9 mouse cellular contexts compared by ENCODE assay signal in the genomic region with DNA sequence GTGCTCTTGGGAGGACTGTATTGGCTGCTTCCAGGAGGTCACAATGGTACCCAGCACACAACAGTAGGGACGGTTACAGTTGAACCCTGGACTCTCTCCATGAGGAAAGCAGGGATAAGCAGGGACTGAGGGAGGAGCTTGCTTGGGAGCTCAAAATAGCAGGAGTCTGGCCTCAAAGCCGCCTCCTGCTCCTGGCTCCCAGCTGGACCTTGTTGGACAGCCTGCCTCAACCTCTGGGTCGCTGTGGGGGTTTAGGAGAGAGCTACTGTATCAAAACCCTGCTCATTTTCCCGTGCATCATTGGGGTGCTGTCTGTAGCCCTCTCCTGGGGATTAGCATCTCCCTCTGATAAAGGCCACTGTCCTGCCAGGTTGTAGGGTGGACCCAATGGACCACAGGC.
DNase-seq lines count a peak whose midpoint lies in the region; ATAC-seq and TF ChIP-seq lines count a peak whose summit lies in the region.
"Had no signal": no experiment of that assay in that cellular context is flagged by ENCODE, and none has a peak within 500 bp of the region (broad histone marks: within the 10 kb centered on the region; RNA-seq: fewer than 3 reads in every experiment).

No protein-coding gene starts in this region.

- H3K4me1 ChIP-seq in liver, adult 2 months (ENCODE audit: control insufficient read depth, insufficient read depth, low read length): peaks cover 28% of the 10 kb centered on the region
- 0 out of 2 replicates have a peak, but pooled peaks cover 4% of the 10 kb centered on the region for H3K4me1 ChIP-seq in liver, embryonic 12.5 days
- H3K4me1 ChIP-seq in forebrain, postnatal 0 days (ENCODE audit: insufficient read depth): peaks cover 12% of the 10 kb centered on the region; the same call in 1 of the 2 replicates
- H3K4me1 ChIP-seq in heart, embryonic 16.5 days (ENCODE audit: control insufficient read depth, insufficient read depth, low read length): peaks cover 37% of the 10 kb centered on the region
- peaks cover 2% of the 10 kb centered on the region for H3K4me1 ChIP-seq in lung, postnatal 0 days (ENCODE audit: insufficient read depth, low read depth, low read length)
- H3K4me1 ChIP-seq: midbrain, embryonic 10.5 days had no signal

- H3K27me3 ChIP-seq in liver, adult 2 months (ENCODE audit: control insufficient read depth, insufficient read depth, low read length): no peaks in the 10 kb centered on the region
- H3K27me3 ChIP-seq in liver, embryonic 12.5 days (replicated peaks): no peaks in the 10 kb centered on the region
- no peaks in the 10 kb centered on the region for H3K27me3 ChIP-seq in forebrain, postnatal 0 days (ENCODE audit: insufficient read depth, low read length)
- H3K27me3 ChIP-seq in heart, embryonic 16.5 days (ENCODE audit: control insufficient read depth, insufficient read depth, low read length): no peaks in the 10 kb centered on the region
- H3K27me3 ChIP-seq in lung, postnatal 0 days (replicated peaks; ENCODE audit: insufficient read depth, low read length): no peaks in the 10 kb centered on the region

- TF ChIP-seq POLR2A in liver, adult 2 months (IDR thresholded peaks at IDR 0.05; ENCODE audit: extremely low read depth, insufficient read depth, low read length): no peak

- no peak for TF ChIP-seq CTCF in liver, adult 2 months (IDR thresholded peaks at IDR 0.05; ENCODE audit: low read depth, low read length)
- no peak for TF ChIP-seq CTCF in forebrain, postnatal 0 days (IDR thresholded peaks at IDR 0.05; ENCODE audit: low read depth)
- no peak for TF ChIP-seq CTCF in lung, postnatal 0 days (IDR thresholded peaks at IDR 0.05)

- TF ChIP-seq EP300 in lung, postnatal 0 days (IDR thresholded peaks at IDR 0.05): no peak

- no peak overlapping the region for H3K9ac ChIP-seq in liver, adult 2 months (ENCODE audit: low read depth, low read length)
- no peak overlapping the region for H3K9ac ChIP-seq in liver, embryonic 12.5 days
- H3K9ac ChIP-seq in forebrain, postnatal 0 days: no peak overlapping the region
- H3K9ac ChIP-seq in heart, embryonic 16.5 days (ENCODE audit: low read length): peak overlapping the region; percentile 41; the same call in 1 of the 2 replicates
- no peak overlapping the region for H3K9ac ChIP-seq in lung, postnatal 0 days (replicated peaks; ENCODE audit: low read depth)

- no peak overlapping the region for H3K4me3 ChIP-seq in liver, adult 2 months (ENCODE audit: insufficient read depth, low read depth, low read length)
- H3K4me3 ChIP-seq in liver, embryonic 12.5 days: no peak overlapping the region
- H3K4me3 ChIP-seq in forebrain, postnatal 0 days (ENCODE audit: low read depth, low read length): no peak overlapping the region
- no peak overlapping the region for H3K4me3 ChIP-seq in heart, embryonic 16.5 days (ENCODE audit: low read length)
- no peak overlapping the region for H3K4me3 ChIP-seq in lung, postnatal 0 days (ENCODE audit: low read depth, low read length)
- H3K4me3 ChIP-seq: midbrain, embryonic 10.5 days had no signal

- no peaks in the 10 kb centered on the region for H3K9me3 ChIP-seq in liver, embryonic 12.5 days (replicated peaks)
- H3K9me3 ChIP-seq in forebrain, postnatal 0 days (ENCODE audit: low read length): no peaks in the 10 kb centered on the region
- no peaks in the 10 kb centered on the region for H3K9me3 ChIP-seq in heart, embryonic 16.5 days (replicated peaks; ENCODE audit: control insufficient read depth, low read length)
- no peaks in the 10 kb centered on the region for H3K9me3 ChIP-seq in lung, postnatal 0 days (ENCODE audit: low read length)
- H3K9me3 ChIP-seq: midbrain, embryonic 10.5 days had no signal

- H3K79me2 ChIP-seq in liver, adult 2 months (ENCODE audit: control insufficient read depth, insufficient read depth, low read length): no peaks in the 10 kb centered on the region

- DNase-seq in liver, adult 2 months (ENCODE audit: extremely low read depth, low read depth, low spot score): peak; percentile 54
- no peak for DNase-seq in forebrain, postnatal 0 days
- DNase-seq in lung, postnatal 0 days (ENCODE audit: low spot score): peak; percentile 33
- DNase-seq in right cerebral cortex, postnatal 4 days: no peak
- DNase-seq in embryo, embryonic 11 days: no peak

- H3K4me2 ChIP-seq in liver, embryonic 12.5 days: no peak overlapping the region
- no peak overlapping the region for H3K4me2 ChIP-seq in forebrain, postnatal 0 days (ENCODE audit: low read depth)
- H3K4me2 ChIP-seq in heart, embryonic 16.5 days (ENCODE audit: low read depth, low read length): peak overlapping the region; percentile 32; the same call in 1 of the 2 replicates
- H3K4me2 ChIP-seq in lung, postnatal 0 days (replicated peaks; ENCODE audit: low read depth, low read length): no peak overlapping the region

- 21% methylated on average over 4 of the region's 4 CpGs for WGBS in liver, adult 2 months
- WGBS in liver, embryonic 12.5 days (ENCODE audit: insufficient replicate concordance): 58% methylated on average over 4 of the region's 4 CpGs
- 66% methylated on average over 4 of the region's 4 CpGs for WGBS in forebrain, postnatal 0 days
- 22% methylated on average over 4 of the region's 4 CpGs for WGBS in heart, embryonic 16.5 days
- 69% methylated on average over 4 of the region's 4 CpGs for WGBS in lung, postnatal 0 days

- 0 out of 2 replicates have a peak overlapping the region, but pooled peaks have one; percentile 2 for H3K27ac ChIP-seq in liver, adult 2 months (replicated peaks; ENCODE audit: insufficient read depth, low read depth, low read length)
- no peak overlapping the region for H3K27ac ChIP-seq in liver, embryonic 12.5 days
- H3K27ac ChIP-seq in forebrain, postnatal 0 days (ENCODE audit: low read depth, low read length): 0 out of 2 replicates have a peak overlapping the region, but pooled peaks have one; percentile 29
- peak overlapping the region; percentile 91 for H3K27ac ChIP-seq in heart, embryonic 16.5 days (ENCODE audit: low read length)
- H3K27ac ChIP-seq in lung, postnatal 0 days (ENCODE audit: low read length): peak overlapping the region; percentile 73
- H3K27ac ChIP-seq: midbrain, embryonic 10.5 days had no signal

- H3K36me3 ChIP-seq in liver, adult 2 months (ENCODE audit: control insufficient read depth, insufficient read depth, low read length): no peaks in the 10 kb centered on the region
- peaks cover 48% of the 10 kb centered on the region for H3K36me3 ChIP-seq in liver, embryonic 12.5 days
- peaks cover 2% of the 10 kb centered on the region; the same call in 1 of the 2 replicates for H3K36me3 ChIP-seq in forebrain, postnatal 0 days (ENCODE audit: insufficient read depth)
- H3K36me3 ChIP-seq in heart, embryonic 16.5 days (ENCODE audit: control insufficient read depth, insufficient read depth): peaks cover 25% of the 10 kb centered on the region
- H3K36me3 ChIP-seq in lung, postnatal 0 days (ENCODE audit: insufficient read depth, low read length): peaks cover 26% of the 10 kb centered on the region; the same call in 1 of the 2 replicates

- no peak for ATAC-seq in liver, embryonic 12.5 days
- ATAC-seq in forebrain, postnatal 0 days: no peak
- peak; percentile 38; the same call in 1 of the 2 replicates for ATAC-seq in heart, embryonic 16.5 days (replicated peaks; ENCODE audit: extremely low read depth, insufficient read depth, low FRiP score)
- ATAC-seq in lung, postnatal 0 days: peak; percentile 8; the same call in 1 of the 2 replicates
- ATAC-seq in megakaryocyte progenitor cell, adult 5-6 weeks (replicated peaks; ENCODE audit: poor library complexity): no peak

Comparison
In these comparisons a context has a peak if more than half of its experiments do, and no peak if none do; other contexts are left out.
1. DNase-seq: peak in liver, adult 2 months (single experiment) and lung, postnatal 0 days (single experiment); none in forebrain, postnatal 0 days (single experiment), right cerebral cortex, postnatal 4 days (single experiment) and embryo, embryonic 11 days (single experiment).
2. ATAC-seq: peak in heart, embryonic 16.5 days (single experiment) and lung, postnatal 0 days (single experiment); none in liver, embryonic 12.5 days (single experiment), forebrain, postnatal 0 days (single experiment) and megakaryocyte progenitor cell, adult 5-6 weeks (single experiment).